Mouse (Mus musculus): ENCODE data around the gene Lrrc8d. TPM values are rescaled to one million over a fixed set of nuclear protein-coding genes. Genes with fewer than 3 reads are reported as not detected.

Gene Lrrc8d
- total and polyA plus RNA-seq, 3 experiments, result 7.0 to 26.1 (median 16.6) TPM

GRCm38 (mm10) chr5:105801031-105801529 lies 101.3 kb downstream of the Lrrc8d start:
- dilution Hi-C loops (cut with MboI; ENCODE audit: extremely low pct_ligation_motif_present, extremely low pct_unique_long_range_greater_than_20kb, low sequenced_read_pairs) (no loop called here), in situ Hi-C loops (cut with MboI; ENCODE audit: low pct_ligation_motif_present, low pct_unique_long_range_greater_than_20kb, low sequenced_read_pairs) (no loop called here)
- no peak overlapping the region for H3K4me3 ChIP-seq (replicated peaks in 1 of 3; ENCODE audit: low read depth in 2 of 3, low read length in 2 of 3, poor library complexity in 1 of 3)
- H3K36me3 ChIP-seq (replicated peaks in 1 of 2; ENCODE audit: control insufficient read depth in 1 of 2, insufficient read depth in 1 of 2, low read length in 1 of 2), result peaks cover 26 to 38% of the 10 kb centered on the region in 2 experiments
- no peak overlapping the region for H3K27ac ChIP-seq (ENCODE audit: insufficient read depth, low read depth)
- no peaks in the 10 kb centered on the region for H3K27me3 ChIP-seq (replicated peaks)
- H3K79me2 ChIP-seq (replicated peaks; ENCODE audit: control insufficient read depth, extremely low read depth, insufficient read depth, poor library complexity, severe bottlenecking), result peaks cover 63% of the 10 kb centered on the region
- TF ChIP-seq HCFC1 (IDR thresholded peaks at IDR 0.05; ENCODE audit: low read depth, low read length), result no peak
- no peak for TF ChIP-seq CHD1 (IDR thresholded peaks at IDR 0.05; ENCODE audit: low read depth, low read length)
- no peak for TF ChIP-seq EP300 (IDR thresholded peaks at IDR 0.05; ENCODE audit: low read length)
- no peak for TF ChIP-seq RAD21 (IDR thresholded peaks at IDR 0.05; ENCODE audit: low read depth, low read length)
- TF ChIP-seq MEF2A (IDR thresholded peaks at IDR 0.05; ENCODE audit: borderline replicate concordance, low read depth, low read length), result no peak
- TF ChIP-seq IRF4 (IDR thresholded peaks at IDR 0.05; ENCODE audit: low read depth, low read length), result no peak
- no peak for TF ChIP-seq CTCF (conservative IDR thresholded peaks at IDR 0.05 in 1 of 2, IDR thresholded peaks at IDR 0.05 in 1 of 2; ENCODE audit: low read depth in 2 of 2, low read length in 2 of 2)
- TF ChIP-seq BHLHE40 (IDR thresholded peaks at IDR 0.05; ENCODE audit: low read depth, low read length), result no peak
- TF ChIP-seq ETS1 (conservative IDR thresholded peaks at IDR 0.05; ENCODE audit: low read depth, low read length), result no peak
- H3K4me1 ChIP-seq (ENCODE audit: control insufficient read depth in 1 of 2, insufficient read depth in 2 of 2), result peaks cover 32 to 60% of the 10 kb centered on the region in 2 experiments
- DNase-seq (ENCODE audit: extremely low read depth), result no peak
- no peak overlapping the region for H3K9ac ChIP-seq (ENCODE audit: insufficient read depth, low read depth)
- no peaks in the 10 kb centered on the region for H3K9me3 ChIP-seq (replicated peaks; ENCODE audit: low read length)
- H3K4me2 ChIP-seq (ENCODE audit: insufficient read depth, low read depth, poor library complexity, severe bottlenecking), result no peak overlapping the region

DNA sequence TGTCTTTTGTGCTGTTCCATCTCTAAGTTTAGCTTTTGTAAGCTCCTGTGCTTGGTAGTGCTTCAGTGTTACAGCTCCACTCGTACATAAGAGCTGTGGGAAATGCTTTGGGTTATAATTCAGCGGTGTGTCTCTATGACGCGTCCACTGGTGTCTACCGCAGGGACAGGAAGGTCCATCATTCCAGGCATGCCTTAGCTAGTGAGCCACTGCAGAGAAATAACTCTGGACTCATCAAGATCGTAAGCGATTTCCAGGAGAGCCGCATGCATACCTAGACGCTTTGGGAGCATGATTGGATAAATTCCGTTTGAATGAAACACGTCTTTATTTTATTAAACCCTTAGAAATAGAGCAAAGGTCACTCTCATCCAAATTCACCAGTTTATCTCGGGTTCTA lies 106.2 kb downstream of the Lrrc8d start:
- Histone ChIP-seq H3K36me3 (replicated peaks in 1 of 2; ENCODE audit: control insufficient read depth in 1 of 2, insufficient read depth in 1 of 2, low read length in 1 of 2) (peaks cover 37 to 59% of the 10 kb centered on the region in 2 experiments), H3K79me2 (replicated peaks; ENCODE audit: control insufficient read depth, extremely low read depth, insufficient read depth, poor library complexity, severe bottlenecking) (peaks cover 38% of the 10 kb centered on the region), H3K4me1 (ENCODE audit: control insufficient read depth in 1 of 2, insufficient read depth in 2 of 2) (peaks cover 5 to 39% of the 10 kb centered on the region in 2 experiments; a peak in 3 of 4 replicates), H3K4me3 (replicated peaks in 1 of 3; ENCODE audit: low read depth in 2 of 3, low read length in 2 of 3, poor library complexity in 1 of 3) (no peak overlapping the region), H3K27ac (ENCODE audit: insufficient read depth, low read depth) (no peak overlapping the region), H3K9me3 (replicated peaks; ENCODE audit: low read length) (no peaks in the 10 kb centered on the region), H3K27me3 (replicated peaks) (no peaks in the 10 kb centered on the region), H3K4me2 (ENCODE audit: insufficient read depth, low read depth, poor library complexity, severe bottlenecking) (no peak overlapping the region), H3K9ac (ENCODE audit: insufficient read depth, low read depth) (no peak overlapping the region)
- dilution Hi-C loops (cut with MboI; ENCODE audit: extremely low pct_ligation_motif_present, extremely low pct_unique_long_range_greater_than_20kb, low sequenced_read_pairs), result no loop called here
- DNase-seq (ENCODE audit: extremely low read depth), result no peak
- TF ChIP-seq POLR2A (IDR thresholded peaks at IDR 0.05; ENCODE audit: low read depth, low read length), result no peak
- no peak for TF ChIP-seq TCF12 (IDR thresholded peaks at IDR 0.05; ENCODE audit: low read depth, low read length)
- TF ChIP-seq ZKSCAN1 (IDR thresholded peaks at IDR 0.05; ENCODE audit: borderline replicate concordance, low read depth, low read length), result no peak
- no peak for TF ChIP-seq MYC (IDR thresholded peaks at IDR 0.05; ENCODE audit: low read depth, low read length)
- TF ChIP-seq ETS1 (conservative IDR thresholded peaks at IDR 0.05; ENCODE audit: low read depth, low read length), result no peak
- TF ChIP-seq BHLHE40 (IDR thresholded peaks at IDR 0.05; ENCODE audit: low read depth, low read length), result no peak
- no peak for TF ChIP-seq E2F4 (IDR thresholded peaks at IDR 0.05; ENCODE audit: insufficient replicate concordance, low read depth, low read length)
- no peak for TF ChIP-seq NELFE (IDR thresholded peaks at IDR 0.05; ENCODE audit: low read depth, low read length)
- TF ChIP-seq RAD21 (IDR thresholded peaks at IDR 0.05; ENCODE audit: low read depth, low read length), result no peak
- no peak for TF ChIP-seq UBTF (IDR thresholded peaks at IDR 0.05; ENCODE audit: low read depth, low read length)
- TF ChIP-seq CHD2 (IDR thresholded peaks at IDR 0.05; ENCODE audit: low read length), result no peak
- TF ChIP-seq USF2 (conservative IDR thresholded peaks at IDR 0.05; ENCODE audit: low read depth, low read length), result no peak
- TF ChIP-seq GABPA (IDR thresholded peaks at IDR 0.05; ENCODE audit: insufficient replicate concordance, low read depth, low read length), result no peak
- TF ChIP-seq SMC3 (IDR thresholded peaks at IDR 0.05; ENCODE audit: low read depth, low read length), result no peak
- TF ChIP-seq PAX5 (IDR thresholded peaks at IDR 0.05; ENCODE audit: low read length), result no peak
- in situ Hi-C loops (cut with MboI; ENCODE audit: low pct_ligation_motif_present, low pct_unique_long_range_greater_than_20kb, low sequenced_read_pairs), result no loop called here

All from CH12.LX (cell line).